Comparison of ENCODE assay signal across 8 mouse cellular contexts in genomic region chr3:102205458-102205830, GRCm38 (mm10). TPM values are rescaled to one million over a fixed set of nuclear protein-coding genes. Genes with fewer than 3 reads are reported as not detected.
DNase-seq lines count a peak whose midpoint lies in the region; ATAC-seq lines count a peak whose summit lies in the region.

No protein-coding gene starts in this region.

- H3K27me3 ChIP-seq in kidney, embryonic 16.5 days (ENCODE audit: insufficient read depth, low read length): peaks cover 11% of the 10 kb centered on the region; the same call in 1 of the 2 replicates
- peaks cover 76% of the 10 kb centered on the region for H3K27me3 ChIP-seq in forebrain, embryonic 12.5 days
- peaks cover 21% of the 10 kb centered on the region for H3K27me3 ChIP-seq in limb, embryonic 12.5 days
- no peaks in the 10 kb centered on the region for H3K27me3 ChIP-seq in stomach, embryonic 14.5 days (ENCODE audit: control insufficient read depth, insufficient read depth, low read length)

- WGBS in kidney, embryonic 16.5 days: 9% methylated on average over 7 of the region's 7 CpGs
- 6% methylated on average over 7 of the region's 7 CpGs for WGBS in forebrain, embryonic 12.5 days
- 4% methylated on average over 7 of the region's 7 CpGs for WGBS in limb, embryonic 12.5 days
- 8% methylated on average over 7 of the region's 7 CpGs for WGBS in stomach, embryonic 14.5 days

- H3K9me3 ChIP-seq in kidney, embryonic 16.5 days (ENCODE audit: low read length): no peaks in the 10 kb centered on the region; the same call in 1 of the 2 replicates
- H3K9me3 ChIP-seq in forebrain, embryonic 12.5 days: no peaks in the 10 kb centered on the region
- 0 out of 2 replicates have a peak, but pooled peaks cover under 1% of the 10 kb centered on the region for H3K9me3 ChIP-seq in limb, embryonic 12.5 days
- H3K9me3 ChIP-seq in stomach, embryonic 14.5 days (ENCODE audit: control insufficient read depth, low read depth, low read length): no peaks in the 10 kb centered on the region; the same call in 1 of the 2 replicates

- H3K4me3 ChIP-seq in kidney, embryonic 16.5 days (ENCODE audit: low read length): peak overlapping the region; percentile 61; the same call in 1 of the 2 replicates
- no peak overlapping the region for H3K4me3 ChIP-seq in forebrain, embryonic 12.5 days (replicated peaks)
- H3K4me3 ChIP-seq in limb, embryonic 12.5 days (replicated peaks): 0 out of 2 replicates have a peak overlapping the region, but pooled peaks have one; percentile 73
- H3K4me3 ChIP-seq in stomach, embryonic 14.5 days (ENCODE audit: low read depth, low read length): no peak overlapping the region

- H3K27ac ChIP-seq in kidney, embryonic 16.5 days (ENCODE audit: low read length): no peak overlapping the region; the same call in 1 of the 2 replicates
- no peak overlapping the region for H3K27ac ChIP-seq in forebrain, embryonic 12.5 days
- H3K27ac ChIP-seq in limb, embryonic 12.5 days: no peak overlapping the region
- no peak overlapping the region for H3K27ac ChIP-seq in stomach, embryonic 14.5 days (ENCODE audit: low read length)

- peak overlapping the region; percentile 85 for H3K4me2 ChIP-seq in kidney, embryonic 16.5 days (replicated peaks; ENCODE audit: low read depth, low read length)
- peak overlapping the region; percentile 97 for H3K4me2 ChIP-seq in forebrain, embryonic 12.5 days
- peak overlapping the region; percentile 81 for H3K4me2 ChIP-seq in limb, embryonic 12.5 days
- peak overlapping the region; percentile 68 for H3K4me2 ChIP-seq in stomach, embryonic 14.5 days (replicated peaks; ENCODE audit: low read depth, low read length)

- intact Hi-C loops in left cerebral cortex, postnatal 4 days (cut with DNase I): no loop called here
- intact Hi-C loops in left cerebral cortex, postnatal 10 days (cut with DNase I): no loop called here

- peaks cover 20% of the 10 kb centered on the region for H3K4me1 ChIP-seq in kidney, embryonic 16.5 days (ENCODE audit: insufficient read depth, low read length)
- H3K4me1 ChIP-seq in forebrain, embryonic 12.5 days: peaks cover 29% of the 10 kb centered on the region
- peaks cover 33% of the 10 kb centered on the region for H3K4me1 ChIP-seq in limb, embryonic 12.5 days (replicated peaks)
- peaks cover 8% of the 10 kb centered on the region; the same call in 1 of the 2 replicates for H3K4me1 ChIP-seq in stomach, embryonic 14.5 days (ENCODE audit: control insufficient read depth, insufficient read depth, low read length)

- no peak for DNase-seq in kidney, postnatal 14 days
- no peak for DNase-seq in left cerebral cortex, postnatal 4 days
- no peak for DNase-seq in left cerebral cortex, postnatal 10 days (ENCODE audit: extremely low spot score in 1 of 2, low spot score in 2 of 2)
- no peak for DNase-seq in spleen, adult 18-20 months

- no peak overlapping the region for H3K9ac ChIP-seq in kidney, embryonic 16.5 days (replicated peaks; ENCODE audit: low read length)
- H3K9ac ChIP-seq in forebrain, embryonic 12.5 days: no peak overlapping the region
- no peak overlapping the region for H3K9ac ChIP-seq in limb, embryonic 12.5 days (replicated peaks)
- no peak overlapping the region for H3K9ac ChIP-seq in stomach, embryonic 14.5 days (replicated peaks; ENCODE audit: low read depth, low read length)

- H3K36me3 ChIP-seq in kidney, embryonic 16.5 days (ENCODE audit: insufficient read depth, low read length): no peaks in the 10 kb centered on the region
- H3K36me3 ChIP-seq in forebrain, embryonic 12.5 days (replicated peaks): no peaks in the 10 kb centered on the region
- H3K36me3 ChIP-seq in limb, embryonic 12.5 days: no peaks in the 10 kb centered on the region
- no peaks in the 10 kb centered on the region for H3K36me3 ChIP-seq in stomach, embryonic 14.5 days (ENCODE audit: control insufficient read depth, insufficient read depth, low read length)

- ATAC-seq in kidney, embryonic 16.5 days (ENCODE audit: low FRiP score, low TSS enrichment): no peak
- no peak for ATAC-seq in forebrain, embryonic 12.5 days (ENCODE audit: low FRiP score)
- no peak for ATAC-seq in limb, embryonic 12.5 days (ENCODE audit: insufficient number of reproducible peaks, insufficient read depth, low FRiP score, low TSS enrichment, low read depth)
- ATAC-seq in stomach, embryonic 14.5 days (ENCODE audit: insufficient number of reproducible peaks, insufficient read depth, low FRiP score, low read depth): no peak

RNA-seq across cellular contexts. Expression of gene Vangl1, which starts 1.0 kb away (rescaled TPM):
- polyA plus RNA-seq in kidney, embryonic 16.5 days (2015; fragmentation: Nextera tagmentation; extraction: Ambion mirVana): 21.1 and 21.7 TPM in 2 replicates
- polyA plus RNA-seq in forebrain, embryonic 12.5 days (2016; fragmentation: Nextera tagmentation; extraction: Ambion mirVana): 4.3 and 5.8 TPM in 2 replicates
- 15.4 and 15.6 TPM in 2 replicates for polyA plus RNA-seq in limb, embryonic 12.5 days (2016; fragmentation: Nextera tagmentation; extraction: Ambion mirVana)
- polyA plus RNA-seq in stomach, embryonic 14.5 days (2014; fragmentation: Nextera tagmentation; extraction: Ambion mirVana): 29.5 and 30.2 TPM in 2 replicates
- total RNA-seq in left cerebral cortex, postnatal 4 days (2021): 10 to 100 TPM; 10.4 to 12.8 TPM
- total RNA-seq in left cerebral cortex, postnatal 10 days (2021): 1 to 10 TPM; 2.9 to 7.9 TPM

Comparison
In these comparisons a context has a peak if more than half of its experiments do, and no peak if none do; other contexts are left out.
1. H3K4me3 ChIP-seq: peak in kidney, embryonic 16.5 days (single experiment) and limb, embryonic 12.5 days (single experiment); none in forebrain, embryonic 12.5 days (single experiment) and stomach, embryonic 14.5 days (single experiment).
2. Peak in every context shown above with its lines, with median percentiles within 50 percentile points of each other: H3K4me2 ChIP-seq.